Mouse (Mus musculus): ENCODE results near the gene Tbc1d17. TPM values are rescaled to one million over a fixed set of nuclear protein-coding genes. Genes with fewer than 3 reads are reported as not detected.
A peak's percentile ranks its signal among the peaks of the same experiment; 100 is the strongest.

The Tbc1d17 gene
- 55.1 and 75.1 TPM in 2 replicates for polyA plus RNA-seq (2014; fragmentation: Nextera tagmentation; extraction: Ambion mirVana)

DNA sequence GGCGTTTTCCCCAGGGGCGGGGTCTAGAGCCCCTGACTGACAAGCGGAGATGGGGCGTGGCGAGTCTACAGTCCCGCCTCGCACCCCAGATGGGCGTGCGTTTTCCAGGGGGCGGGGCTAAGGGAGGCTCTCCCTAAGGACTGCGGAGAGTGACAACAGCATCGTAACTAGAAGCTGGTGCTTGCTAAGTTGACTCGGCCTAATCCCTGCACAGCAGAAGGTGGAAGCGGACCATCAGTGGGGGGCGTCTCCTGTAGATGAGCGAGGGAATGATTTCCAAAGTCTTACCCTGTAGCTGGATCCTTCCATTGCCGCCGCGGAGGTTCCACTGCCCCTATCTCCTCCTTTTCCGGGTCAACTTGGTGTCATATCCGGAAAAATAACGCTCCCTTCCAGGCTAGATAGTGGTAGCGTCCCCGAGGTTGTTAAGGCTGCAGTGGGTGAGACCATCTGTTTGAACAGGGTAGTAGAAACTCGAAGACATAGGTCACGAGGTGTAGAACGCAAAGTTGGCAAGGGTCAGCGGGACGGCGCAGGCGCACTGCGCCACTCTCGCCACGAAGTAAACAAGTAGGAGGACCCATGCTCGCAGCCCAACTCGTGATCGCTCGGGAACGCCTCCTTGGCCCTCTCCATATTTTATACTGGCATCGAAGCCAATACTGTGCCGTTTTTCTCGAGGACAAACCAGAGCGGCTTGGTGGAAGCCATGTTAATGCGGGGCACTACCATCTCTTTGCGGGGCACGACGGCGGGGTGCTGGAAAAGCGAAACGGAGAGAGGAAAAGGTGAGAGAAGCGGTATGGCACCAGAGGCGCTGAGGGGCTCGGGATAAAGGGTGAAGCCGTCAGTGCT, at the start of gene Tbc1d17, which contains the start of gene Akt1s1:
Gene Tbc1d17, minus strand, starts transcription at position 519 of the 855 bp plus-strand sequence.
Gene Akt1s1, plus strand, starts transcription at position 431 of the 855 bp plus-strand sequence.
- ATAC-seq (replicated peaks; ENCODE audit: insufficient number of reproducible peaks, low FRiP score, low TSS enrichment, low read depth) = peak; percentile 78

DNA sequence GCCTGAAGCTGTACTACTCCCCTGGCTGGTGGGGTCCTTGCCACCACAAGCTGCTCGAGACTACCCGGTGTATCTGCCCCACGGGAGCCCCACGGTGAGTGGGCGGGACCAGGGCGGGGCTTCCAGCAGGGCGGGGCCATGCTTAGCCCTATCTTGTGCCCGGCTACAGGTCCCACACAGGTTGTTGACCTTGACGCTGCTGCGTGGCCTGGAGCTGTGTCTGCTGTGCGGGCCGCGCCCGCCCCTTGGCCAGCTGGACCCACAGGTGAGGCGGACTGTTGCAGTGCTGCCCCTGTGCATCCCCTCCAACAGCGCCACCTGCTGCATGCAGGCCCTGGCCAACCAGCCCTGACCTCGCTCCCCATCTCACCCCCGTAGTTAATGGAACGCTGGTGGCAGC, 49.7 kb upstream of the Tbc1d17 start:
- Histone ChIP-seq H3K27ac (replicated peaks; ENCODE audit: low read depth, low read length) (no peak overlapping the region), H3K9ac (replicated peaks; ENCODE audit: low read length) (no peak overlapping the region; the same call in 1 of the 2 replicates), H3K4me2 (ENCODE audit: low read depth, low read length) (no peak overlapping the region), H3K4me1 (ENCODE audit: control insufficient read depth, insufficient read depth, low read length) (peaks cover 4% of the 10 kb centered on the region; the same call in 1 of the 2 replicates), H3K36me3 (replicated peaks; ENCODE audit: control insufficient read depth, insufficient read depth, low read depth, low read length) (peaks cover under 1% of the 10 kb centered on the region), H3K4me3 (ENCODE audit: low read depth, low read length) (no peak overlapping the region), H3K27me3 (ENCODE audit: control insufficient read depth, insufficient read depth, low read length) (no peaks in the 10 kb centered on the region), H3K9me3 (replicated peaks; ENCODE audit: control insufficient read depth, low read length) (no peaks in the 10 kb centered on the region)
- WGBS = 32% methylated on average over 19 of the region's 19 CpGs
- ATAC-seq (replicated peaks; ENCODE audit: insufficient number of reproducible peaks, low FRiP score, low TSS enrichment, low read depth) (no peak), DNase-seq (ENCODE audit: low spot score) (no peak)

More for the DNA sequence above, at the start of gene Tbc1d17, which contains the start of gene Akt1s1:
- Histone ChIP-seq H3K9me3 (replicated peaks; ENCODE audit: control insufficient read depth, low read length) (no peaks in the 10 kb centered on the region), H3K9ac (replicated peaks; ENCODE audit: low read length) (peak within 1 kb of the TSS; percentile 81), H3K4me2 (ENCODE audit: low read depth, low read length) (peak within 1 kb of the TSS; percentile 62), H3K36me3 (replicated peaks; ENCODE audit: control insufficient read depth, insufficient read depth, low read depth, low read length) (peaks cover 5% of the 10 kb centered on the region), H3K4me3 (ENCODE audit: low read depth, low read length) (peak within 1 kb of the TSS; percentile 69), H3K27ac (replicated peaks; ENCODE audit: low read depth, low read length) (peak within 1 kb of the TSS; percentile 88), H3K4me1 (ENCODE audit: control insufficient read depth, insufficient read depth, low read length) (peaks cover 5% of the 10 kb centered on the region), H3K27me3 (ENCODE audit: control insufficient read depth, insufficient read depth, low read length) (no peaks in the 10 kb centered on the region)
- DNase-seq (ENCODE audit: low spot score) = peak; percentile 97
- WGBS = under 1% methylated on average over 54 of the region's 54 CpGs

DNA sequence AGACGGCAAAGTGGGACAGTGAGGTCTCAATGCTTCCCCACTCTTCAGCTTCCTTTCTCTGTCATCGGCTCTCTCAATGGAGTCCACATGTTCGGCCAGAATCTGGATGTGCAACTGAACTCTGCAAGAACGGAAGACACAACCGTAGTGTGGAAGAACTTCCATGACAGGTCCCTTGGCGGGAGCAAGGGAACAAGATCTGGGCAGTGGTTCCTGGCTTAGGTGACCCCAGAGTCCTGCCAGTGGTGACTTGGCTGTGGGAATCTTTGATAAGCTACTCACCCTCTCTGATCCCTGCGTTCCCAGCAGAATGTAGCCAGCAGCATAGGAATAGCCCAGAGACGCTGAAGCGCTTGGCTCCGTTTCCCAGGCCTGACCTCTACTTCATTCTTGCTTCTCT, 47.6 kb upstream of the Tbc1d17 start:
- 37% methylated on average over 10 of the region's 10 CpGs for WGBS
- Histone ChIP-seq H3K27ac (replicated peaks; ENCODE audit: low read depth, low read length) (0 out of 2 replicates have a peak overlapping the region, but pooled peaks have one; percentile 63), H3K4me1 (ENCODE audit: control insufficient read depth, insufficient read depth, low read length) (peaks cover 4% of the 10 kb centered on the region; the same call in 1 of the 2 replicates), H3K9me3 (replicated peaks; ENCODE audit: control insufficient read depth, low read length) (no peaks in the 10 kb centered on the region), H3K4me2 (ENCODE audit: low read depth, low read length) (peak overlapping the region; percentile 59), H3K4me3 (ENCODE audit: low read depth, low read length) (peak overlapping the region; percentile 38), H3K36me3 (replicated peaks; ENCODE audit: control insufficient read depth, insufficient read depth, low read depth, low read length) (no peaks in the 10 kb centered on the region; the same call in 1 of the 2 replicates), H3K9ac (replicated peaks; ENCODE audit: low read length) (peak overlapping the region; percentile 72), H3K27me3 (ENCODE audit: control insufficient read depth, insufficient read depth, low read length) (no peaks in the 10 kb centered on the region)
- DNase-seq (ENCODE audit: low spot score) (peak; percentile 17), ATAC-seq (replicated peaks; ENCODE audit: insufficient number of reproducible peaks, low FRiP score, low TSS enrichment, low read depth) (no peak)

DNA sequence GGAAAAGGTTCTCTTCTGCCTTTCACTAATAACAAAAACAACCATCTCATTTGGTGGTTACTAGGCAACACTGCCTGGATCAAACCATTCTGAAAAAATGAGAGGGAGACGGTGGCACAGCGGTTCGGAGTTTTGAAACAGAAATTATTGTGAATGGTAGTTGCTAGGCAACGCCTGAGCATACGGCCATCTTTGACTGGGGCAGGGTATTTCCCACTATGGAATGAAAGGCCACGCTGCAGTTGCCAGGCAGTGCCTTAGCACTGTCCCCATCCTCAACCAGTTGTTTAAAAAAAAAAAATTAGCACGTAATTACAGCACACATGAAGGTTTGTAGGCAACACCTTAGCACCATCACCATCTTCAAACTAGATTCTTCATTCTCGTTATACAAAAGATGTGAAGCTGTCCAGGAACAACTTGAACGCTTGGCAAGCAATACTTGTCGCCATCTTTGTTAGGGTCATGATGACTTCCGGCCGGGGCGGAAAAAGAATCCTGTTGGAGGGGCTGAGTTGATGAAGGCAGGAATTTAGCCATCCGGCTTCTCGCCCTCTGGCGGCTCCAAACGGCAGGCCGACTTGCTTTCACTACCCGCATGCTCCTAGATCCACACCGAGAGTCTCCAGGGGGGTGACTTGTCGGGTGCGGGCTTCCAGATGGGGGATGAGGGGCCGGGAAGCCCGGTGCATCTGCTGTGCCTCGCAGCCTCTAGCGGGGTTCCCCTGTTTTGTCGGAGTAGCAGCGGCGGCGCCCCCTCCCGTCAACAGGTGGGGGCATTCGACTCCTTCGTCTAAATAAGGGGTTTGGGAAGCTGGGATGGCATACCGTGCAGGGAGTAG, 46.9 kb upstream of the Tbc1d17 start, which contains the start of gene Fuz:
Gene Fuz, plus strand, starts transcription at position 487 of the 842 bp plus-strand sequence.
- Histone ChIP-seq H3K4me1 (ENCODE audit: control insufficient read depth, insufficient read depth, low read length) (peaks cover 4% of the 10 kb centered on the region; the same call in 1 of the 2 replicates), H3K27me3 (ENCODE audit: control insufficient read depth, insufficient read depth, low read length) (no peaks in the 10 kb centered on the region), H3K36me3 (replicated peaks; ENCODE audit: control insufficient read depth, insufficient read depth, low read depth, low read length) (no peaks in the 10 kb centered on the region; the same call in 1 of the 2 replicates), H3K4me2 (ENCODE audit: low read depth, low read length) (peak within 1 kb of the TSS; percentile 59), H3K27ac (replicated peaks; ENCODE audit: low read depth, low read length) (peak within 1 kb of the TSS; percentile 63), H3K9ac (replicated peaks; ENCODE audit: low read length) (peak within 1 kb of the TSS; percentile 72), H3K9me3 (replicated peaks; ENCODE audit: control insufficient read depth, low read length) (no peaks in the 10 kb centered on the region), H3K4me3 (ENCODE audit: low read depth, low read length) (peak within 1 kb of the TSS; percentile 38)
- WGBS = under 1% methylated on average over 34 of the region's 34 CpGs
- ATAC-seq (replicated peaks; ENCODE audit: insufficient number of reproducible peaks, low FRiP score, low TSS enrichment, low read depth) (peak; percentile 48; the same call in 1 of the 2 replicates), DNase-seq (ENCODE audit: low spot score) (peak; percentile 96)

DNA sequence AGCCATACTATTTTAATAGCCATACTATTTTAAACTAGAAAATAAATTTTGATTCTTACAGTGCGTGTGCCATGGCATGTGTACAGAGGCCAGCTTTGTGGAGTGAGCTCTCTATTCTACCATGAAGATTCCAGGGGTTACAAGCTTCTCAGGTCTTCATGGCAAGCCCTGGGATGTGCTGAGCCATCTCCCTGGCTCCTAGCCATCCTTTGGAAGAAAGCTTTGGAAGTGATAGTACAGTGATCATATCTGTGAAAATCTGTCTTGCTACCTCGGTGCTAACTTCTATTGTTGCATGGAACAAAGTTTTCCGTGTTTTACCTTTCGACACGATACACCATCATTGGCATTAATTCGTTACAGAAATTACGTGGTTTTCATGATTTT, 46.3 kb upstream of the Tbc1d17 start:
- Histone ChIP-seq H3K9ac (replicated peaks; ENCODE audit: low read length) (no peak overlapping the region), H3K4me3 (ENCODE audit: low read depth, low read length) (no peak overlapping the region), H3K36me3 (replicated peaks; ENCODE audit: control insufficient read depth, insufficient read depth, low read depth, low read length) (no peaks in the 10 kb centered on the region; the same call in 1 of the 2 replicates), H3K9me3 (replicated peaks; ENCODE audit: control insufficient read depth, low read length) (no peaks in the 10 kb centered on the region), H3K27me3 (ENCODE audit: control insufficient read depth, insufficient read depth, low read length) (no peaks in the 10 kb centered on the region), H3K4me1 (ENCODE audit: control insufficient read depth, insufficient read depth, low read length) (peaks cover 4% of the 10 kb centered on the region; the same call in 1 of the 2 replicates), H3K4me2 (ENCODE audit: low read depth, low read length) (peak overlapping the region; percentile 8; the same call in 1 of the 2 replicates), H3K27ac (replicated peaks; ENCODE audit: low read depth, low read length) (no peak overlapping the region)
- DNase-seq (ENCODE audit: low spot score) (no peak), ATAC-seq (replicated peaks; ENCODE audit: insufficient number of reproducible peaks, low FRiP score, low TSS enrichment, low read depth) (no peak)
- WGBS = 69% methylated on average over 7 of the region's 7 CpGs

DNA sequence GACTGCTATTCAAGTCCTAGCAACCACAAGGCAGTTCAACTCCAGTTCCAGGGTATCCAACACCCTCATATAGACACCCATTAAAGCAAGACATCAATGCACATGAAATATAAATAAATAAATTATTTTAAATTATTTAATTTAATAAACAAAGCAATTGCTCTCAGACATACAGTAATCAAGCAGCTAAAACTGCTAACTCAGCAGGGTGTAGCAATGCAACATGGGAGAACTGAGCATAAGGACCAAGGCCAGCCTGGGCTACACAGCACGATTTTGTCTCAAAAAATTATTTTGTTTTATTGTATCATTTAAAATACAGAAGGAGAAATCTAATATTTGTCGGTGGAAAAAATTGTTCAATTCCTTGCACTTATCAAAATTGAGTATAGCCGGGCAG, 45.3 kb upstream of the Tbc1d17 start:
- 83% methylated on average over 3 of the region's 3 CpGs for WGBS

DNA sequence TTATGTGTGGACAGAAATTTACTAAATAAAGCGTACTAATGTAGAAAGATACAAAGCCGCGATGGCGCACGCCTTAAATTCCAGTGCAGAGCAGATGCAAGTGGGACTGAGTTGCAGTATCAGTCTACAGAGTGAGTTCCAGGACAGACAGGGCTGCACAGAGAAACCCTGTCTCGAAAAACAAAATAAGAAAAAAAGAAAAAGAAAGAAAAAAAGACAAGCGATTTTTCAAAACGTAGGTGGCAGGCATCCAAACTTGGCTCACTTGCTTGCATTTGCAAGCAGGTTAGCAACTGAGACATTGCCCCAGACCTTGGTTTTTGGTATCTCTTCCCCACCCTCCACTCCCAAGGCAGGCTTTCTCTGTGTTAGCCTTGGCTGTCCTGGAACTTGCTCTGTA, 44.3 kb upstream of the Tbc1d17 start:
- H3K9ac ChIP-seq (replicated peaks; ENCODE audit: low read length) = no peak overlapping the region
- H3K4me3 ChIP-seq (ENCODE audit: low read depth, low read length) = no peak overlapping the region
- H3K27ac ChIP-seq (replicated peaks; ENCODE audit: low read depth, low read length) = 0 out of 2 replicates have a peak overlapping the region, but pooled peaks have one; percentile 48
- DNase-seq (ENCODE audit: low spot score) = peak; percentile 8
- peaks cover 4% of the 10 kb centered on the region; the same call in 1 of the 2 replicates for H3K4me1 ChIP-seq (ENCODE audit: control insufficient read depth, insufficient read depth, low read length)
- no peak overlapping the region for H3K4me2 ChIP-seq (ENCODE audit: low read depth, low read length)
- no peaks in the 10 kb centered on the region for H3K27me3 ChIP-seq (ENCODE audit: control insufficient read depth, insufficient read depth, low read length)
- peaks cover 4% of the 10 kb centered on the region for H3K36me3 ChIP-seq (replicated peaks; ENCODE audit: control insufficient read depth, insufficient read depth, low read depth, low read length)
- no peaks in the 10 kb centered on the region for H3K9me3 ChIP-seq (replicated peaks; ENCODE audit: control insufficient read depth, low read length)
- ATAC-seq (replicated peaks; ENCODE audit: insufficient number of reproducible peaks, low FRiP score, low TSS enrichment, low read depth) = no peak
- WGBS = 29% methylated on average over 8 of the region's 8 CpGs

More for the DNA sequence above, 45.3 kb upstream of the Tbc1d17 start:
- Histone ChIP-seq H3K27ac (replicated peaks; ENCODE audit: low read depth, low read length) (no peak overlapping the region), H3K36me3 (replicated peaks; ENCODE audit: control insufficient read depth, insufficient read depth, low read depth, low read length) (no peaks in the 10 kb centered on the region; the same call in 1 of the 2 replicates), H3K27me3 (ENCODE audit: control insufficient read depth, insufficient read depth, low read length) (no peaks in the 10 kb centered on the region), H3K4me3 (ENCODE audit: low read depth, low read length) (no peak overlapping the region), H3K9ac (replicated peaks; ENCODE audit: low read length) (no peak overlapping the region), H3K9me3 (replicated peaks; ENCODE audit: control insufficient read depth, low read length) (no peaks in the 10 kb centered on the region), H3K4me2 (ENCODE audit: low read depth, low read length) (no peak overlapping the region), H3K4me1 (ENCODE audit: control insufficient read depth, insufficient read depth, low read length) (peaks cover 4% of the 10 kb centered on the region; the same call in 1 of the 2 replicates)
- ATAC-seq (replicated peaks; ENCODE audit: insufficient number of reproducible peaks, low FRiP score, low TSS enrichment, low read depth) (no peak), DNase-seq (ENCODE audit: low spot score) (no peak)
